Mouse (Mus musculus) kidney, postnatal 10 days (tissue): Measurements from ENCODE around the gene Shq1.
A peak's percentile ranks its signal among the peaks of the same experiment; 100 is the strongest.

Source experiments
- DNase-seq: peaks from one replicate; pipeline ENCODE4 v3.0.0; 2021; ENCODE audit warnings: mixed read lengths

Gene Shq1

DNA sequence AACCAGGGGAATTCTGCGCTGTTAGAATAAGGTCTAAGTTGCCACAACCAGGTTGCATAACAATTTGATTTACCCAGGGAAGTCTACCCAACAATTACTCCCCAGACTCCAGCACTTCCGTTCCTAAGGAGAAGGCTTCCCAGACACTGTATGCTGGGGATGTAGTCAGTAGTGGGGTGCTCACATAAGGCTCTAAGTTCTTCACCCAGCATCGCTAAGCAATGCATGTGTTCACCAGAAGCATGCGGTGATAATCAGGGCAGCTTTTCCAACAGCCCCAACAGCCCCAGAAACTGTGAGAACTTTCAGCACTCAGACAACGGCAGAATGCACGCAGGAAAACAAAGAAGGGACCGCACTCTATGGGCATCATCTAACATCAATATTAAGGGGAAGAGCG lies 77.1 kb downstream of the Shq1 start:
- DNase-seq, result no peak

DNA sequence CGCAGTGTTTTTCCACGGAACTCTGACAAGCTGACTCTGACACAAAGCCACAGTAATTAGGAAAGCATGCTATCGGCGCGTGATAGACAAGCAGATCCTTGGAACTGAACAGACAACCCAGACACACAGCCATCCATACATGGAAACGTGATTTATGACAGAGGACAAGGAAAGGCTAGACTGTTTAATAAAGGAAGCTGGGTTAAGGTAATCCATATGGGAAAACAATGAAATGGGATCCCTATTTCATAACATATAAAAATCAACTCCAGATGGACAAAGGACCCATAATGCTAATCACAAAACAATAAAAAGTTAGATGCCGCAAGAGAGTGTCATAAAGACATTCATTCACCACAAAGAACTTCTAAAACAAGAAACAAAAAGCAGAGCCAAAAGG lies 78.0 kb downstream of the Shq1 start:
- DNase-seq, result no peak

DNA sequence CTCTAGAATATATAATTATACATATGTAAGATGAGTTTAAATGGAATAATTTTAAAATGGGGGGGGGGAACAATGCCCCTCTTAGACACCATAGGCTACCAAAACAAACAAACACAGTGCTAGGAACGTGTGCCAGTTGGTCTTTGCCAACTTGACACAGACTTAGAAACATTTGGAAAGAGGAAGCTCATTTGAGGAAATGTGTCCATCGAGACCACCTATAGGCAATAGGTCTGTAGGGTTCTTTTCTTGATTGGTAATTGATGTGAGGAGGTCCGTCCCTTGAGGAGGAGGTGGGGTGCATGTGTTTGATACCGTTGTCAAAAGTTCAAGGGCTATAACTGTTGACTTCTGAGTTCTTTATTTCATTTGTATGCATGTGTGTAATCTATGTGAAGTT lies 80.4 kb downstream of the Shq1 start:
- no peak for DNase-seq

DNA sequence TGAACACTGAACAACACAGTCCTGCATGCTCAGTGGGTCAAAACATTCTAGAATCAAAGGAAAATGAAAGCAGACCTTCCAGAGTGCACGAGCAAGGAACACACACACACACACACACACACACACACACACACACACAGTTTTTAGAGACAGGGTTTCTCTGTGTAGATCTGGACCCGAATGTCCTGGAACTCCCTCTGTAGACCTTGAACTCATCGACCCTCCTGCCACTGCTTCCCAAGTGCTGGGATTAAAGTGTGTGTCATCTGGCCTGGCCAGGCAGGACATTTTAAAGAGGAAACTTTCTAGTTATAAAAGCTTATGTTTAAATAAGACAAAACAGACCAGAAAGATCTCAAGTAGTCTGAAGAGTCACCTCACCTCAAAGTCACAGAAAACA lies 82.1 kb downstream of the Shq1 start:
- no peak for DNase-seq

DNA sequence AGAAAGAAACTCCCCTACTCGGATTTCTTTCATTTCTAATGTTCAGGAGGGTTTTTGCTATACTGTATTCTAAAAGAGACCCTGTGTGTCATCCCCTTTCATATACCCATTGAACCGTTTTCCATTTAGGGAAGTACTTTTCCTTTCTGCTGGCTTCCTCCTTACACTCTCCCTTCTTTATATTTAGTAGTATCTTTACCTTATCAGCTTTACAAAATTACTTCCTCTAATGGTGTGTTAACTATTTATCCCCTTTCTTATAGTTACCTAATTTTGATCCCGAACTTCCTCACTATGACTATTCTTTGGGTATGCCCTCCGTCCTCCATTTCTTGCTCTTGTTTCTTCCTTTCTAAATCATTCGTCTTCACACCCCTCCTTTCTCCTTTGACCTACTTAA lies 84.2 kb downstream of the Shq1 start:
- no peak for DNase-seq

DNA sequence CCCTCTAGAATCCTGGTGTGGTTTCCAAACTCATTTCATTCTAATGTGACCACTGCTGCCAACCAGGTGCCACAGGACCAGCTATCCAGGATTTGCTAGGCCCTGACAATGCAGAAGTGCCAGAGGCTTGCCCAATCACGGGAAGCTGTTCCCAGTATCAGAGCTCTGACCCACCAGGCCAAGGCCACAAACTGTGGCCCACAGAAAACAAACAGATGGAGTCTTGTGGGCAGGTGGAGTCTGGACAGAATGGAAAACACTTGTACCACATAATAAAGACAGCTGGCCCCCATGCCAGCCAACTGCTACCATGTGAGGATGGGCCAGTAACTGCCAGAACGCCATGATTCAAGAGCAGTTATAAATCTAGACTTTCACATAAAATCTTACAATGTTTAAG lies 89.0 kb downstream of the Shq1 start:
- no peak for DNase-seq

DNA sequence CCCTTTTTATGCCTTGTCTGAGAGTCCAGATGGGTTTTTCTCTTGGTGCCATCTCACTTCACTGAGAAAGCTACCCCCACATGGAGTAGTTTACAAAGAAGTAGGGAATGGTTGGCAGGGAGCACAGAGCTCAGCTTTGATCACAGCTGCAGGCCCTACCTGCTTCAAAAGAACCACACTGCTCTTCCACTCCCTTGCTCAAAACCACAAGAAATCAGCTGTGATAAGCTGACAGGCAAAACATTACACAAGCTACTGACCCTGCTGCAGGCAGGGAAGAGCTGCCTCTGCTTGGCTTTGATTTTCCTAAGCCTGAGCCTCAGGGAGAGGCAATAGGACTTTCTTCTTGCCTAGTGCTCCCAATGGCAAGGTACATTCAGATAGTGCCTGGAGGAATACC lies 89.9 kb downstream of the Shq1 start:
- no peak for DNase-seq

DNA sequence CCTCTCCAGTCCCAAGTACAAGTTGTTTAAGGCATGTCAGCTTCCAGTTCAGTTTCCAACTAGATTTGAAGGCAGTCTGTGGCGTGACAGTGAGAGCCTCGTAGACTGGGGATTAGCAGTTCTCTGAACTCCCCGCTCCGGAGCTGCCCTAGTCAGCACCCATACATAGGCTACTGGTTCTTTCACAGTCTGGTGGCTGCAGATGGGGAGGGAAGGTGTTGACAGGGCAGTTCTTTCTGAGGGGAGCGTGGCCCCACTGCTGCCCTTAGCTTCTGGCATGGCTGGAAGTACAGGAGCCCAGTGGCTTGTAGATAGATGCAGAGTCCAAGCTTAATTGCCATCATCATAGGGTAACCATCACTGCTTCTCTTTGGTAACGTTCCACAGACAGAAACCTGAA lies 93.4 kb downstream of the Shq1 start:
- no peak for DNase-seq

DNA sequence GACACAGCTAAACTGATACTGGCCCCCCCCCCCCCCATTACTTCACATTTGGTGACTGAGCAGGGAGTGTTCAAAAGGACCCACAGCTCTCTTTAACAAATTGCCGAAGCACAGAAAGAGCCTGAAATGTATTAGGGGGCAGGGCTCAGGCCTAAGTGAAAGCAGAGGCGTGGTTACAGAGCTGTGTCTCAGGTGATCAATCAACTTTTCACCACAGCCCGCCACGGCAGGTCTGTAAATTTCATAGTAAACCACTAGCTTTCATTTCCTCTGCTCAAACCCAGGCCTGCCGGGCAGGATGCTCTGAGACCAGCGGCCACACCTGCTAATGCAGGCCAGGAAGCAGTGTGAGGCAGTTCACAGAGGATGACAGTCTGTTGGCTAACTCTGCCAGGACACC lies 94.8 kb downstream of the Shq1 start:
- DNase-seq, result no peak

DNA sequence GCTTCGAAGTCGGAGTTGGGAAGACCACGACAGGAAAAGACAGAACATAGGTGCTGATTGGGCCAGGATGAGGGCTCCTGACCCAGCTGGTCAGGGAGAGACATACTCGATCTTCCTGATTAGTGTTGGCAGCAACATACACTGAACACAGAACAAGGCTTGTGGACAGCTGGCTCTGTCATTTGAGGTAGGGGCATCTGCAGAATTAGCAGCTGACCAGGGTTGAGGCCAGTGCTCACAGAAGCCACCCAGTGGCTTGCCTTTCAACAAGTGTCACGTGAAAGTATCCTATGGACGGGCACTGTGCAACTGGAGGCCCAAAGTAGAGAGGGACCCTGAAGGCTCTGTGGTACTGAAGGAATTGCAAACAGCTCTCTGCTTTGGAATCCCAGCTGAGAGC lies 104.2 kb downstream of the Shq1 start:
- DNase-seq, result no peak

DNA sequence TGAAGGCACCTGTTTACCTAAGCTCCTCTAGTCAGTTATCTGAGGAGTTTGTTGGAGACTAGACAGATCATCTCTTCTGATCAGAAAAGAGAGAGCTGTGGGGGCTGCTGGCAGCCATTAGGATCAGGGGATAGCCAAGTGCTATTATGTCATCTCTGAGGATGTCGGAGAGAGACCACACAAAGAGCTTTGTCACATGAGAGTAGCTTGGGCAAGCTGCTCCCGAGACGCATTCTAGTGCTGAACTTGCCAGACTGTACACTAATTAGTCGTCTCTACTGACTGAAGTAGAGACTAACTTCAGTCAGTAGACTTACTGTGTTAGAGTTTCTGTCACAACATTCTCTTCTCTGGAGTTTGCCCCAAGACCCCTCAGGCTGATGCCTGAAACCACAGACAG lies 106.4 kb downstream of the Shq1 start:
- no peak for DNase-seq

DNA sequence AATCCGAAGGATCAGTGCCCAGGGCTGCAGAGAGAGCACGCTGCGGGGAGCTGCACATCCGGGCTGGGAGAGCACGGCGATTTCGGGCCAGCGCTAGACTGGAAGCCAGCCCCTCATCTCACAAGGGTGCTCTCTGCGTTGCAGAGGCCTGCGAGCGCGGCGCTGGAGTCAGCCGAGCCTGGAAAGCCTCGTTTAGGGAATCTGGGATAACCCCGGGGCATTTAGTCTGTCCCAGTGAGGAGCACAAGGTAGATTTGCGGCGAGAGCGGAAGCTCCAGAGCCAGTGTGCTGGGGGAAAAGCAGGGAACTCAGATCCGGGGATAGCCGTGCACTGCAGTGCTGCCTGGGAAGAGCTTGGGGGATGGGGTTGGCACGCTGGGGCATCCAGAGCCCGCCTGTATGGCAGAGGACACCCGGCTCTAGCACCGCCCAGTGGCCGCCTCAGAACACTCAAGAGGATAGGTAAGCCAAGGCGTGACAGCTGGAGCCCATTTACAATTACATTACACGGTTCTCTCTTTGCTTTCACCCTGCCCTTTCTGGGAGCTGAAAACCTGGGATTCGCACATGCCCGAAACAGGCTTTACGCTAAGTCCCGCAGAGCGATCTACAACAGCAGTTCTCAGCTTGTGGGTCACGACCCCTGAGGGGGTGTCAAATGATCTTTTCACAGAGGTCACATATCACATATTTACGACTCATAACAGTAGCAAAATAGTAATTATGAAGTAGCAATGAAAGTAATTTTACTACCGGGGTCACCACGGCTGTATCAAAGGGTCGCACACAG lies 107.2 kb downstream of the Shq1 start:
- DNase-seq, result peak; percentile 81

DNA sequence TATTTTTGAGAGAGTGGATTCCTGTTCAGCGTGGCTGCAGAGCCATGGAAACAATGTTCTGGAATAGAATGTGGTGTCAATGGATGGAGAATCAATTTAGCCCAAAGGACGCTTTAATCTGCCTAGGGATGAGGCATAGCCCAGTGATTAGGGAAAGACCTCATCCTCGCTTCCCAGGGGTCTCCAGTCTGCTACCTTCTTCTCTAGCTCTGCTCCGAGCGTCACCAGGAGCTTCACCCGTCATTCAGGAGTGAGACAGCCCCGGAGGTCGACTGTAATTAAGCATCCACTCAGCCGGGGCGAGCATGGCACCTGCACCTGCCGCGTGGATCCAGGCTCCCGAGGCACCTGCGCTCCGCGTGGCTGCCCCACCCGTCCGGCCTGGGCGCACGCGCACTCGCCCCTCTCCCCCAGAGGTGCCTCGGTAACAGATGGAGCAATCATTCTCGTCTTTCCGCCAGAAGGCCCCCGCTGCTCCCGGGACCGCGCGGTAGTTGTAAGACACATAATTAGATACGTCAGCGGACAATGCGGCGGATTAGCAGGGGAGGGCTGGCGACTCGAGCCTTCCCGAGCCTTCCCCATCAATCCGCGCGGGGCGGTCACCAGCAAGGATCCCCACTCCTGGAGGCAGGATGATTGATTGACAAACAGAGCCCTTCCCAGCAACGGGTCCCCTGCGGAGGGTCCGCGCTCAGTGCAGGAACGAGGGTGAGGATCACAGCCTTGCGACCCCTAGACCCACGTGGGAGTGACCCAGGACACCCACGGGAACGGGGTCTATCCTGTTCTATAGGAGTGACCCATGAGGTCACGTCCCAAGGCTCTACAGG lies 108.0 kb downstream of the Shq1 start:
- DNase-seq, result peak; percentile 47

DNA sequence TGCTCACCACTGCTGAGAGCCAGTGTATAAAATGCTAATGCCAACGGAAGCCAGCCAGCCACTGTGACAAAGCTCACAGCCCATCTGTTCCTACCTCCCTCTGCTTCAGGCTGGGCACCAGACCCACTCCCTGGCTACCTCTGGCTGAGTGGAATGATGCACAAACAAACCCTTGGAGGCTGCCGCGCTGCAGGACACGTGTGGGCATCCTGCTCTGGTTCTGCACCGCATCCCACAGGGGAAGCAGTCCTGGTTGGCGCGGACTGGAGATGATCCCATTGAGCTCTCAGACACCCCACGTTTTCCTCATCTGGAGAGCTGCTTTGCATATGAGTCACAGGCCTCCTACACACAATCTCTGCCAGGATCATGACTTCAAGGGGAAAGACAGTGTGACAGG lies 112.9 kb downstream of the Shq1 start:
- no peak for DNase-seq

DNA sequence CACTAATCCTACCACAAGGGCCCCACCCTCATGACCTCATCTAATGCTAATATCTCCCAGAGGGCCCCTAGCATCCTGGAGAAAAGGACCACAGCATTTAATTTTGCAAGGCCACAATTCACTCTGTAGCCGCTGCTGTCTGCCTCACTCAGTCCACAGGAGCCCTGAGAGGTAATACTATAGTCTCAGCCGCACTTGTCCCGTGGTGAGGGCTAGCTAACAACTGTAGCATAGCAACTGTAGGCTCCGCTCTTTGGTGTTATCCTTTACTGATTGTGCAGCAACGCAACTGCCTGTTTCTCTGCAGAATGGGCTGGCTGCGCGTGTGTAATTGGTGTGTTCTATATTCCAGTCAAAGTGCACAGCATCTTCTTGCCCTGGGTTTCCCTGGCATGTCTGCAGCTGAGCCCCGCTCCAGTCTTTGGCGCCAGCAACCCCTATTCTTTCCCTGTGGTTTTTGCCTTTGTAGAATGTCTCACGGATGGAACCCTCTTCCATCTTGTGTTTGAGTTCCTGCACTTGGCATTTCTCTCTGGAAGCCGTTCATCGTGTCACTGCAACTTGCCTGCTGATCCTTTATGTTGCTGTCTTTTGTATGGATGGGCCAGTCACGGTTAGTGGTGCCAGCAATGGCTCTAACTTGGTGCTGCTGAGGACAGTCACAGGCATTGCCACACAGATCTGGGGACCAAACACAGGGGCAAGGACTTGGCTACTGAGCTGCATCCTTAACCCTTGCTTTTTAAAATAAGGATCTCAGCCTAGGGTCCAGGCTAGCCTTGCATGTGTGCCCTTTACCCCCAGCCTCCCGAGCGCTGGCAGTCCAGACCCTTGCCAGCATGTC lies 128.6 kb downstream of the Shq1 start:
- DNase-seq, result no peak

DNA sequence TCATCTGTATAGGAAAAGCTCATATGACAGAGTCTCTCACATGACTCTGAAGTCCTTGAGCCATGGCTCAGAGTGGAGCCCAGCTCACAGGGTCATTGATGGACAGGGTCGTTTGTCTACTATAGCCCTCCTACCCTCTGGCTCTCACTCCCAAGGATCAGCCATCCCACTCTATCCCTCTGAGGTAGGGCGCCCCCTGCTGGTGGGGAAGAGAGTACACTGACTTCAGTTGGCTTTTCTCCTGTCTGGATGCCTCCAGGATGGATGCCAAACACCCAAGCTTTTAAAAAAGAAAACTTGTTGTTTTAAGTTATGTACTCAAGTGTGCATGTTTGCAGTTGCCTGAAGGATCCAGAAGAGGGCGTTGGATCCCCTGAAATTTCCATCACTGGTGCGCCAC lies 131.3 kb downstream of the Shq1 start:
- DNase-seq, result peak; percentile 39

DNA sequence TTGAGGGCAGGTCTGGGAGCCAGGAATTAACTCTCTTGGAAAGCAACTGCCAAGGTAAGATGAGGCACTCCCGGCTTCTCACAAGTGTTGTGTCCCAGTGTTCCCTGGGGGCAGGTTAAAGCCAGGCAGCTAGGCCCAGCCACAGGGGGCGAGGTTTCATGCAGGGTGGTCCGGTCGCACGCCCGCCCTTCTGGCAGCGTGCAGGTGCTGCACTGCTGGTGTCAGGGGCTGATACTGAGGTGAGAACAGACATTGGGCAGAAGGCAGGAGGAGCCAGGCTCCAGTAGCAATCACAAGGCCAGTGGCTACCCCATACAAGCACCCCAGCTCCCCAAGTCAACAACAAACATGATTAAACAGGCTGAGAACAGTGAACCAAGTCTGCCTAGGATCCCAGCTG lies 132.4 kb downstream of the Shq1 start:
- DNase-seq, result no peak

DNA sequence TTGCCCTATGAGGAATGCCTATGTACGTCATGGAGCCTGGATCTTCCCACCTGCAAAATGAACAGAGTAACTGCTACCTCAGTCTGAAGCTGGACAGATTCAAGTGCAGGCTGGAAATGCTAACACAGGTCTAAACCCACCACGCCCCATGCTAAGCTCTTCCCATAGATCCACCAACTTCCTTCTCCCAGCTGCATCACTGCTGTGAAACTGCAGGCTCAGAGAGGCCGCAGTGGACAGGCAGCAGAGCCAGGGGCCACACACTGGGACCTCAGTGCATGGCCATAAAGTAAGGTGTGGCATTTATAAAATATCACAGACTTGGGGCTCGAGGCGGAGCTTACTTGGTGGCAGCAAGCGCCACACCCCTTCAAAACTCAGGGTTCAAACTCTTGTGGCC lies 133.0 kb downstream of the Shq1 start:
- DNase-seq, result no peak

DNA sequence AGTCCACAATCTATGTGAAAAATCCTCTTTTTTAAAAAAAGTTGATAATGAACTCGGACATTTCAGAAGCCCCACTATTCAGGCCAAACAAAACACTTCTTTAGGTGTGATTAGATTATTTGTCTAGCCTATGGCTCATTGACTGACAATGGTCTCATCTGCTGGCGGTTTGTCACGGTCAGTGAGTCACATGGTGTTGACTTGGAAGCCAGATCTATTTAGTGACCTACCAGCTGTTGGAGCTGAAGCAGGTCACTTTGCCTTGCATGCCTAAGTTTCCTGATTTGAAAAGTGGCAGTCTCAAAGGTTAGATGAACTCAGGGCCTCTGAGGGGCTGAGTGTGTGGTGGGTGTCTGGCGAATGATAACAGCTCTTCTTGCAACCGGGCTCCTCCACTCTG lies 133.9 kb downstream of the Shq1 start:
- no peak for DNase-seq

DNA sequence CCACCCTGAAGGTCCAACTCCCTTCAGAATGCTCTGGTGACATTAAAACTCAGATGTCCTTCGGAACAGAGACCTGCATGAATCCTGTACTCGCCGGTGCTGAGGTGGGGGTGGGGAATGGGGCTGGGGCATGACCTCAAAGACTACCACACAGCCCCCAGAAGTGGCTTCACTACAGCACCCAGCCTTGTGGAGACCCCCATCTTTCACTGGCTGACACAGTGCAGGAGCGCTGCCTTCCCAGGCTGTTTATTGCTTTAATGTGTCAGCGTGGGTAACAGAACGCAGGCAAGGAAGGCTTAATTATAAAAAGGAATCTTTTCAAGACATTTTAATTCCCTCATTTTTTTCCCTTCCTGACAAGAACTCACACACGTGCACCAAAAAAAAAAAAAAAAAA lies 137.6 kb downstream of the Shq1 start:
- no peak for DNase-seq

DNA sequence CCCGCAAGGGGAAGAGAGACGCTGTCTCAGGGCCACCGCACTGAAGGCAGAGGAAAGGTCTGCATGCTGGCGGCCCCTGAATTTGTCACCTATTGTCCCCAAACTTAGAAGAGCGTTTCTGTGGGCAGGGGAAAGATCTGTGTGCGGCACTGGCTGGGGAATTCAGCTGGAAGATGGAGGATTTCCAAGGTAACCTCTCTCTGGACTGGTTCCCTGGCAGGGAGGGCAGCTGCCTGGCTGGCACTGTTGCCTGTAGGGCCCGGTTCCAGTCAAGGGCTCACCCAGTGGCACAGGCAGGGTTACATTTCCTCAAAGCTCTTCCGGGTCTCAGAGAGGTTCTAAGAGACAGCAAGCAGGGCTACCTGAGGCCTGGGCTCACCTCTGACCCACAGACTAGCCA lies 138.6 kb downstream of the Shq1 start:
- no peak for DNase-seq

DNA sequence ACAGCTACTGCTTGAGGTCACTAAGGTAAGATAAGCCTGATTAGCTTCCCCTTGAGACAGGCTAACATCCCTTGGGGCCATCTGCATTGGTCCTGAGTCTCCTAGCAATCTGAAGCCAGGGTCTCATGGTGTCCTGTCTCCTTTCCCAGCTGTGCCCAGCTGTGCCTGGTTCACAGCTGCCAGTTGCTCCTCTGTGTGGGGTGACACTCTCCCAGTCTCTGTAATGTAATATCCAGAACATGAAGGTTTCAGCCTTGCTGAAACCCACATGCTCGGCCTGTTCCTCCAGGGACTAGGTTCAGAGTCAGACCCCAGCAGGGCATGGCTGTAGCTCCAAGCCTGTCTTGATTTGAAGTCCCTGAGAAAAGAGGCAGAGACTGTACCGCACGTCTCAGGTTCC lies 141.3 kb downstream of the Shq1 start:
- no peak for DNase-seq

DNA sequence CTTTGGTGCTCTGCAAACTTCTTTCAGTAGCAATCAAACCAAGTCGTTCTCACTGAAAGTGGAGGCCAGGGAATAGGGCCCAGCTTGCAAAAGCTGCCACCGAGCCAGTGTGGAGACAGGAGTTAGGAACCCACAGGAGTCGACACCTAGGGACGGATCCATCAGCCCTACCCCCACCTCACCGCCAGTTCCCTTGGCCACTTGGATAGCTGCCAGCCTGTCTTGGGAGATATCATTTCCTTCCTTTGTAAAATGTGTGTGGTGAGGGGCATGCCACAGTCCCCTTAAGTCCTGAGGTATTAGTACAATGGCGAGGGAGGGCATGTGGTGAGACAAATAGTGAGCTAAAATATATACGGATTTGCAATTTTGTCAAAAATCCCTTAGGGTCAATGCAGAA lies 142.4 kb downstream of the Shq1 start:
- peak; percentile 52 for DNase-seq

DNA sequence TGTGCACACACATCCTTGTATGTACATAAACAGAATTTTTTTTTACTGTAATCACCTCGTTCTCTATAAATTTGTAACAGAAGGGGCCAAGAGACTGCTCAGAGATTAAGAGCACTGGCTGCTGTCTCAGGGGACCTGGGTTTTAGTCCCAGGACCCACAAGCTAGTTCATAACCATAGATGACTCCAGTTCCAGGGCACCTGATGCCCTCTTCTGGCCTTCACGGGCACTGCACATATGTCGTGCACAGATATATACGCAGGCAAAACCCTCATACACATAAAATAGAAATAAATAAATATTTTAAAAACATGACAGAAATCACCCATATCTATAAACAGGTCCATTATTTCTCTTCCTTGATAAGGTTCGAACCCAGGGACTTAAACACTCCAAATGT lies 143.0 kb downstream of the Shq1 start:
- peak; percentile 34 for DNase-seq
